Mouse (Mus musculus) liver, adult 2 months (tissue): Measurements from ENCODE around the gene Sytl2.

ENCODE experiments used
- CTCF ChIP-seq: fragments of 200-500 bp; IDR thresholded peaks from 2 replicates; pipeline ENCODE4 v1.5.1; 2011; ENCODE audit warnings: low read depth, low read length, control low read depth
- POLR2A ChIP-seq: fragments of 200-500 bp; IDR thresholded peaks from 2 replicates; pipeline ENCODE4 v1.6.1; 2011; ENCODE audit warnings: low read length, control low read depth; ENCODE audit not compliant: insufficient read depth; ENCODE audit errors: extremely low read depth

DNA sequence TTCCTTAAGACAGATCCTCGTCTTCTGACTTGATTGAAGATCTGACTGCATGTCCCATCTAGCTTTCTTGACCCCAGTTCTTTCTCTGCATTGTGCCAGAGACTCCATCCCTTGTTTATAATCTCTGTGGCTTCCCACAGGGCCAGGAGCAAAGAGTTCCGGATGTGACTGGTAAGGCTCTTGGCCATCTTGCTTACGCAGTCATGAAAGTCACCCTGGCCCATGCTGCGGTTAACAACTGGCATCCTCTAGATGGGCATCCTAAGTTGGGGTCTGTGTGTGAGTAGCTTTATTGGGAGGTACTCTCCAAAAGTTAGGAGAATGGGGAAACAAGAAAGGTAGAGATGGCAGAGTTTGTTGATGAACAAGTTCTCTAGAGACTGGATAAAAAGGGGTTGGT lies 22.9 kb upstream of the Sytl2 start:
- TF ChIP-seq CTCF: no peak
- no peak for TF ChIP-seq POLR2A
